Mouse (Mus musculus) stomach, embryonic 14.5 days (tissue): Measurements from ENCODE around the gene Loxl4. TPM values are rescaled to one million over a fixed set of nuclear protein-coding genes. Genes with fewer than 3 reads are reported as not detected.

ENCODE experiments used
- polyA plus RNA-seq: library from polyadenylated mRNA; unstranded; fragments of >200 nt; fragmentation: Nextera tagmentation; extraction: Ambion mirVana; gene quantifications from 2 replicates; pipeline ENCODE4 v1.2.1, GENCODE M21; 2014

The Loxl4 gene
- polyA plus RNA-seq, 1 experiment from 2014 or later, result 3.0 TPM

Other genes with a start within 250 kb of the Loxl4 start
- gene Crtac1, start 181.0 kb downstream of the Loxl4 start, polyA plus RNA-seq, result 3.5 TPM in 2 replicates
- gene R3hcc1l, start 94.1 kb downstream of the Loxl4 start, polyA plus RNA-seq, result 19.8 and 28.0 TPM in 2 replicates
- gene Pyroxd2, start 140.0 kb upstream of the Loxl4 start, polyA plus RNA-seq, result 2.8 and 3.1 TPM in 2 replicates
- gene Hps1, start 167.2 kb upstream of the Loxl4 start, polyA plus RNA-seq, result 13.2 and 14.3 TPM in 2 replicates